Mouse (Mus musculus): ENCODE measurements around the gene Dnaja1. TPM values are rescaled to one million over a fixed set of nuclear protein-coding genes. Genes with fewer than 3 reads are reported as not detected.

The Dnaja1 gene
- total RNA-seq (2022): 10 to 100 TPM; 46.8 to 94.6 (median 64.6) TPM

GRCm38 (mm10) chr4:40722011-40722666 is at the start of gene Dnaja1:
TSS of gene Dnaja1 (plus strand) at chr4:40722150.
- peak; percentile 97 for DNase-seq (ENCODE audit: low spot score)

- no peak for DNase-seq (ENCODE audit: low spot score)
These were observed 48.4 kb upstream of the Dnaja1 start for GRCm38 (mm10) chr4:40673526-40673925.

GRCm38 (mm10) chr4:40676338-40676737 is 45.6 kb upstream of the Dnaja1 start:
- DNase-seq (ENCODE audit: low spot score): no peak

GRCm38 (mm10) chr4:40677132-40677531 is 44.8 kb upstream of the Dnaja1 start:
- no peak for DNase-seq (ENCODE audit: low spot score)

GRCm38 (mm10) chr4:40680250-40680860 is 41.6 kb upstream of the Dnaja1 start:
- DNase-seq (ENCODE audit: low spot score): no peak

GRCm38 (mm10) chr4:40681908-40682307 is 40.0 kb upstream of the Dnaja1 start:
- DNase-seq (ENCODE audit: low spot score): peak; percentile 45

GRCm38 (mm10) chr4:40682359-40682758 is 39.6 kb upstream of the Dnaja1 start:
- no peak for DNase-seq (ENCODE audit: low spot score)

- no peak for DNase-seq (ENCODE audit: low spot score)
These were observed 38.6 kb upstream of the Dnaja1 start for GRCm38 (mm10) chr4:40683306-40683705.

GRCm38 (mm10) chr4:40691100-40691499 is 30.9 kb upstream of the Dnaja1 start:
- DNase-seq (ENCODE audit: low spot score): no peak

- DNase-seq (ENCODE audit: low spot score): no peak
These were observed 24.9 kb upstream of the Dnaja1 start for GRCm38 (mm10) chr4:40697059-40697458.

- DNase-seq (ENCODE audit: low spot score): no peak
These were observed 21.7 kb upstream of the Dnaja1 start for GRCm38 (mm10) chr4:40700216-40700615.

GRCm38 (mm10) chr4:40701796-40702195 is 20.2 kb upstream of the Dnaja1 start:
- DNase-seq (ENCODE audit: low spot score): no peak

GRCm38 (mm10) chr4:40702797-40703709 is 18.9 kb upstream of the Dnaja1 start, which contains the start of gene Aptx:
TSS of gene Aptx (minus strand) at chr4:40703194.
- DNase-seq (ENCODE audit: low spot score): peak; percentile 97

- DNase-seq (ENCODE audit: low spot score): no peak
These were observed 18.2 kb upstream of the Dnaja1 start for GRCm38 (mm10) chr4:40703710-40704275.

- no peak for DNase-seq (ENCODE audit: low spot score)
These were observed 4.8 kb upstream of the Dnaja1 start for GRCm38 (mm10) chr4:40717141-40717540.

- DNase-seq (ENCODE audit: low spot score): no peak
These were observed 1.0 kb upstream of the Dnaja1 start for GRCm38 (mm10) chr4:40720910-40721309.

GRCm38 (mm10) chr4:40722687-40723460 is 924 bp downstream of the Dnaja1 start:
- peak; percentile 79 for DNase-seq (ENCODE audit: low spot score)

GRCm38 (mm10) chr4:40725141-40725540 is 3.2 kb downstream of the Dnaja1 start:
- DNase-seq (ENCODE audit: low spot score): no peak

- no peak for DNase-seq (ENCODE audit: low spot score)
These were observed 3.6 kb downstream of the Dnaja1 start for GRCm38 (mm10) chr4:40725554-40725953.

GRCm38 (mm10) chr4:40727247-40727646 is 5.3 kb downstream of the Dnaja1 start:
- no peak for DNase-seq (ENCODE audit: low spot score)

GRCm38 (mm10) chr4:40731262-40731661 is 9.3 kb downstream of the Dnaja1 start:
- no peak for DNase-seq (ENCODE audit: low spot score)

Data from heart, adult 8-10 months (tissue).